Mouse (Mus musculus) macrophage (primary cell): ENCODE data around the gene Aatf. TPM values are rescaled to one million over a fixed set of nuclear protein-coding genes. Genes with fewer than 3 reads are reported as not detected.
"Not testable (repeated sequence)": the region's sequence is repeated elsewhere in the genome, so short reads cannot be mapped to it uniquely, and the experiment has no call there.

Source experiments
- H3K27ac ChIP-seq: fragments of 350-480 bp; formaldehyde crosslinking; 2 replicates; pipeline ENCODE4 v1.9.0; 2021
- H3K36me3 ChIP-seq: fragments of 350-480 bp; formaldehyde crosslinking; 2 replicates; pipeline ENCODE4 v1.9.0; 2021; ENCODE audit errors: inconsistent target
- H3K4me3 ChIP-seq: fragments of 350-480 bp; formaldehyde crosslinking; 2 replicates; pipeline ENCODE4 v1.9.0; 2021; ENCODE audit errors: inconsistent target
- H3K79me2 ChIP-seq: fragments of 350-480 bp; formaldehyde crosslinking; 2 replicates; pipeline ENCODE4 v1.9.0; 2021; ENCODE audit errors: inconsistent target
- WGBS: methylation state at CpG from one replicate; pipeline ENCODE4 v1.1.7; 2026; ENCODE audit warnings: inconsistent platforms; ENCODE audit not compliant: missing documents; 5-methylcytosine and 5-hydroxymethylcytosine counted together
- polyA plus RNA-seq: library from polyadenylated mRNA; stranded (reverse); fragments of 250-400 nt; gene quantifications from 3 replicates; pipeline ENCODE4 v1.2.4, GENCODE M21; 2018; ENCODE audit warnings: inconsistent platforms

Aatf gene
- polyA plus RNA-seq, 1 experiment from 2014 or later: 42.5 TPM

DNA sequence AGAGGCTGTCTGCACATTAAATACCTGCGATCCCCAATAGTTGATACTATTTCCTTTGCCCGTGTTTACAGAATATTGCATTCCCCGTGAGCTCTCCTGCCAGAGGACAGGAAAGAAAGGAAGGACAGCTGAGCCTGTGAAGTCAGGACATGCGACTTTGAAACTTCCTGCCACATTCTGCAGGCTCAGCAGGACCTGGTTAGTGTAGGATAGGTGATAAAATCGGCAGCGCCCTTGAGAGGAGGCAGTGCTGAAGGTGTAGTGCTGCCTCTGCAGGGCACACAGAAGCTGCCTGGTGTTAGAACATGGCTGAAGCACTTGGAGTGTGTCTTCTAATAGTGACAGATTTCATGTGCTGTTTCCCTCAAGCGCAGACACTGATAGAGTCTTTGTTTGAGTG is 119.8 kb downstream of the Aatf start:
- Histone ChIP-seq H3K79me2 (no peaks in the 10 kb centered on the region), H3K36me3 (peaks cover 3% of the 10 kb centered on the region; the same call in 1 of the 2 replicates), H3K4me3 (no peak overlapping the region), H3K27ac (no peak overlapping the region)
- 83% methylated on average over 7 of the region's 7 CpGs for WGBS

DNA sequence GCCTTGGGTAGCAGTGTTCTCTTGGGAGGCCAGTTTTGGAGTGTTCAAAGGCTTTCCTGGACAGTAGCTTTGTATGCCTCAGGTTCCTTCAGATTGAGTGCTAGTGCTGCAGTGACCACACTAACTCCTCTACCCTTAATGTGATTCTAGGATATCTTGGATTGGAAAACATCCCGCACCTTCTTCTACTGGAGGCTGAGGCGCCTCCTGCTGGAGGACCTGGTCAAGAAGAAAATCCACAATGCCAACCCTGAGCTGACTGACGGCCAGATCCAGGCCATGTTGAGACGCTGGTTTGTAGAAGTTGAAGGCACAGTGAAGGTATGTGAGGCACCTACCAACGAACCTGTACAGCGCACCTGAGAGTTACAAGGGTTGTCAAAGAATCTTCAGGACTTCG is 121.3 kb downstream of the Aatf start:
- H3K36me3 ChIP-seq, H3K4me3 ChIP-seq: not testable (repeated sequence)
- WGBS: 92% methylated on average over 7 of the region's 7 CpGs

DNA sequence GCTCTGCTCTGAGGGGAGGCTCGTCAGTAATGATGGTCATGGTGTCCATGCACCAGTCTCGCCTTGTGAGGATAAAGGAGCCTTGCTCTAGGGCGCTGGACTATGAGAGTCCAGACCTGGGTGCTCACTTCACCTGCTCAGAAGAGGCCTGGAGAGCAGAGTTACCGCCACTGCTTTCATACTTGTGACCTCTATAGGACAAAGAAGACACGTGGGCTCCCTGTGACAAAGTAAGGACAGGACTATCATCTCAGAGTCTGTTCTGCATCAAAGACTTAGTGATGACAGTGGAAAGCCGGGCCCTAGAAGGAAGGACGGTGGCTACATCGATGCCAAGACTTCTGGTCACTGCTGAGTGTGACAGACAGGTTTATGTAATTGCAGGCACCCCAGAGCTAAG is 122.2 kb downstream of the Aatf start:
- Histone ChIP-seq H3K79me2 (no peaks in the 10 kb centered on the region), H3K4me3 (no peak overlapping the region), H3K36me3 (peaks cover 3% of the 10 kb centered on the region; the same call in 1 of the 2 replicates), H3K27ac (no peak overlapping the region)
- 93% methylated on average over 8 of the region's 8 CpGs for WGBS

More for the DNA sequence above, 121.3 kb downstream of the Aatf start:
- H3K27ac ChIP-seq, H3K79me2 ChIP-seq: not testable (repeated sequence)

DNA sequence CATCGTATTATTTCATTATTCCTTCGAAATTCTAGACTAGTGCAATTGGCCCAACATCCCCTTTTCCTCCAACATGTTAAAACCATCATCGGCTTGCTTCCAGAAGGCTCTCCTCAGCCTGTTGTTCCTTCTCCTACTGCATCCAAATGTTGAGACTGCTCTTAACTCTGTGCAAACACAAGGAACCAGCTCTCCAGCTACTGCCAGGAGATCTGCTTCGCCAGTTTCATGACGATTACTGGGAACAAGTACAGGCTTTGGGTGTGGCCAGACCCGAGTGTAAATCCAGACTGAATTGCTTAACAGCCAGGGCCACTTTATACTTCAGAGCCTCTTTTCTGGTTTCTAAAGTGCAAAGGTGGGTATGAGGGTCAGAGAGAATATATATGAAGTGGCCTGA is 124.0 kb downstream of the Aatf start:
- 96% methylated on average over 5 of the region's 6 CpGs for WGBS
- H3K4me3 ChIP-seq: no peak overlapping the region
- H3K36me3 ChIP-seq: peaks cover 3% of the 10 kb centered on the region; the same call in 1 of the 2 replicates
- H3K27ac ChIP-seq: no peak overlapping the region
- H3K79me2 ChIP-seq: no peaks in the 10 kb centered on the region

DNA sequence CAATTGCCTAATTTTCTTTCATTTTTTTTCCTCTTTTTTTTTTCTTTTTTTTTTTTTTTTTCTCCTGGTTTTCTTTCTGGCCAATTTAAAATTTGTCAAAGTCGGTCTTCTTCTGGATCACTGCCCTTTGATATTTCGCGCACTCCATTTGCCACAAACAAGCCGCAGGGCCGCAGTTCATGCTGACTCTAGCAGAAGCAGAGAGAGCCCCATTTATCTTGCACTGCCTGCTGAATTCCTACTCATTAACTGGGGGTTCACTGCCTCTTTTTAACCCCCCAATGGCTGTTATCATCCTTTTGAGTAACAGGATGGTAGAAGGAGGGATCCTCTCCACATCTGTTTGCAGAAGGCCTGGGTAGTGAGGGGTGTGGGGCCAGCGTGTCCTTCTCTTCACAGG is 129.4 kb downstream of the Aatf start:
- no peak overlapping the region for H3K4me3 ChIP-seq
- H3K36me3 ChIP-seq: 0 out of 2 replicates have a peak, but pooled peaks cover 7% of the 10 kb centered on the region
- 96% methylated on average over 6 of the region's 6 CpGs for WGBS
- no peaks in the 10 kb centered on the region for H3K79me2 ChIP-seq
- H3K27ac ChIP-seq: no peak overlapping the region

DNA sequence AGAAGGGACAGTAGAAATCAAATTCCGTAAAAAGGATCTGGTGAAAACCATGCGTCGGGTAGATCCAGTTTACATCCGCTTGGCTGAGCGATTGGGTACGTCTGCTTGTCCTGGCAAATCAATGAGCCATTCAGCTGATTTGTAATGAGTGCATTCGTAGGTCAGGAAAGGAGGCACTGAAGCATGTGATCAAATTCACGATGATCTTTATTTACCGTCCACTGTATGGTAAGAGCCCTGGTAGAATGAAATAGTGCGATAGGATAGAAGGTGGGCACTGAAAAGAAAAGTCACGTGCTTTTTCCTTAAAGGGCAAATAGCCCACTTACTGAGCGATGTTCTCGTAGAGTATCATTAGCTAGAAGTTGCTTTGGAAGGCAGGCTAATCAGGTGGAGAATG is 130.9 kb downstream of the Aatf start:
- Histone ChIP-seq H3K79me2 (no peaks in the 10 kb centered on the region), H3K27ac (no peak overlapping the region), H3K4me3 (no peak overlapping the region), H3K36me3 (0 out of 2 replicates have a peak, but pooled peaks cover 7% of the 10 kb centered on the region)
- 97% methylated on average over 13 of the region's 13 CpGs for WGBS

DNA sequence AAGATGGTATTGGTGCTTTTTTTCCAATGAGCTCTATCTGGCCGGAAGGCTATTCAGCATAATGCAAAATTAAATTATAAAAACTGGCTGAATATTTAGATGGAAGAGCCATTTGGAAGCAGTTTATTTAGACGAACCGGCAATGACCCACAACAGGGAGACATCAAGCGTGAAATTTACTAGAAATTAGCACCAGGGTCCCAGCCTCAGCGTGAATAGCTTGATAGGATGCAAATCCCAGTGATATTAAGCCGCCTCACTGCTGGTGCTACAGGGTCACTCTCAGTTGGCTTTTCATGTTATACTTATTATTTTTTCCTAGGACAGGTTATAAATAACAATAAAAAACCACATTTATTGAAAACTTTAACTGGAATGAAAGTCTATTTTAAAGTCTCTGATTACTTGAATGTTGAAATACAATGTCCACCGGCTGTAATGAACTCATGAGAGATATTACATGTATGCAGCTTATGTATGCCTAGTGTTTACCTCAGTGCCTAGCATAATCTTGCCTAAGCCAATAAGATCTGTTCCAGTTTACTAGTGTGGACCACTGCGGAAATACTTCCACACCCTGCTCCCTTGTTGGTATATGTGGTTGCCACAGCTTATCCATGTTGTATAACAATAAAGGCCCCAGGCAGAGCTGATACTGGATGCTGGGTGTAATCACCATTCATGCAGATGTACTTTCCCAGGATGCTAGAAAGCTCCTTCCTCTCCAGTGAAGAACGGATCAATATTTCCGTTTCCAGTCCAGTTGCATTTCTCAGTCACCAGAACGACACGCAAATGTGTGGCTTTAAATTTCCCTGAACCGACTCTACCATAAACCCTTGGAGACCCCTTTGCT is 136.6 kb downstream of the Aatf start:
- no peak overlapping the region for H3K4me3 ChIP-seq
- H3K79me2 ChIP-seq: no peaks in the 10 kb centered on the region
- WGBS: 98% methylated on average over 12 of the region's 13 CpGs
- no peak overlapping the region for H3K27ac ChIP-seq
- no peaks in the 10 kb centered on the region for H3K36me3 ChIP-seq

DNA sequence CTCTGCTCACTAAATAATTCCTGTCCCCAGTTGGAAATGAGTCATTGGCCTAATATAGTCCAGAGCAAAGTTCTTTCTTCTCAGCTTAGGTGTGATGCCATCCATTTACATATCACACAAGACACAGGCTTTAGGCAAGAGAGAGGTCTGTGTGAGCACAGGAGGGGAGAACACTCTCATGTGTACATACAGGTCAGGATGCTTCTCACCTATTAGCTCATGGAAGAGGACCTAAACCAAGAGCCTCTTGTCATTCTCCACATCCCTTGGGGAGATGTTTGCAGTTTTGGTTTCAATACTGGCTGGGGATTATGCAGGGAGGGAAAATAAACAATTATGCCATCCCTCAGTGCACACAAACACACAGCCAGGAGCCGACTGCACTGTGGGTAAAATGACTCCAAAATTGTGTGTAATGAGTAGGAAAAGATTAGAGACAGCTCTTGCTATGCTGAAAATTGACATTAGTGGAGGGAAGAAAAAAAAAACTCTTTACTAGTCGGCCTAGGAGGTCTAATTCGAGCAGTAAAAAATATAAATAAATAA is 137.3 kb downstream of the Aatf start:
- H3K4me3 ChIP-seq: no peak overlapping the region
- H3K36me3 ChIP-seq: no peaks in the 10 kb centered on the region
- H3K27ac ChIP-seq: no peak overlapping the region
- H3K79me2 ChIP-seq: no peaks in the 10 kb centered on the region
- 96% methylated on average over 3 of the region's 3 CpGs for WGBS

DNA sequence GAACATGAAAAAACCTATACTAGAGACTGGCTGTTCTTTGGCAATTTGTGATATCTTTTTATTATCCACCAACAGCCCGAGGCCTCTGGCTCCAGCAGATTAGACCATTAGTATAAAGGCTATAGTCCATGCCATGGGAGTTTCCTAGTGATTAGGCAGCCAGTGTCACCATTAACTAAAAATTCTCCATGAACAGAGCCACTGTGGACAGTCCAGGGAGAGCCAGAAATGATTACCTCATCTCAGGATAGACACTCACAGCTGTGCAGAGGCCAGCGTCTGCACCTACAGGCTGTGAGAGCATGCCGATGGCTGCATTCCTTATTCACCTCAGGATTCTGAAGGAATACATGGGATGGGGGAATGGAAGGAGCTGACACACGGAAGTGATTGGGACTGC is 140.2 kb downstream of the Aatf start:
- WGBS: 95% methylated on average over 4 of the region's 4 CpGs
- H3K27ac ChIP-seq: no peak overlapping the region
- no peaks in the 10 kb centered on the region for H3K79me2 ChIP-seq
- H3K36me3 ChIP-seq: no peaks in the 10 kb centered on the region
- H3K4me3 ChIP-seq: no peak overlapping the region

Other genes starting within 250 kb of the Aatf start
- not detected in 3 replicates for gene Lhx1, start 12.0 kb upstream of the Aatf start, polyA plus RNA-seq